Comparison of ENCODE assay signal across 19 mouse cellular contexts in genomic region chr6:39433701-39434100, GRCm38 (mm10). TPM values are rescaled to one million over a fixed set of nuclear protein-coding genes. Genes with fewer than 3 reads are reported as not detected.
"Had no signal": no experiment of that assay in that cellular context is flagged by ENCODE, and none has a peak within 500 bp of the region (broad histone marks: within the 10 kb centered on the region; RNA-seq: fewer than 3 reads in every experiment).

No protein-coding gene starts in this region.

- H3K27ac ChIP-seq: kidney, postnatal 0 days; limb, embryonic 15.5 days; macrophage; midbrain, embryonic 12.5 days; stomach, embryonic 15.5 days had no signal

- H3K27me3 ChIP-seq: limb, embryonic 15.5 days; megakaryocyte, embryonic 14.5 days; midbrain, embryonic 12.5 days; stomach, embryonic 15.5 days had no signal

- H3K9ac ChIP-seq: limb, embryonic 15.5 days; lung, embryonic 14.5 days; midbrain, embryonic 12.5 days; stomach, embryonic 15.5 days had no signal

- H3K9me3 ChIP-seq: limb, embryonic 15.5 days; megakaryocyte, embryonic 14.5 days; midbrain, embryonic 12.5 days; stomach, embryonic 15.5 days had no signal

- DNase-seq: kidney, adult 9 months; kidney, postnatal 36 days; layer of hippocampus, adult 9-11 months; layer of hippocampus, postnatal 36 days; lung, embryonic 14.5 days; lung, postnatal 14 days; right cerebral cortex, postnatal 4 days; thymus, adult 2 months; thymus, postnatal 25 days had no signal

- H3K4me3 ChIP-seq: limb, embryonic 15.5 days; megakaryocyte, embryonic 14.5 days; midbrain, embryonic 12.5 days; stomach, embryonic 15.5 days had no signal

- H3K4me2 ChIP-seq: limb, embryonic 15.5 days; lung, embryonic 14.5 days; midbrain, embryonic 12.5 days; stomach, embryonic 15.5 days had no signal

- H3K36me3 ChIP-seq: limb, embryonic 15.5 days; midbrain, embryonic 12.5 days; stomach, embryonic 15.5 days had no signal

- H3K4me1 ChIP-seq: limb, embryonic 15.5 days; stomach, embryonic 15.5 days had no signal

RNA-seq across cellular contexts. Expression of gene Rab19, which starts 52.7 kb away (rescaled TPM):
- total RNA-seq: layer of hippocampus, adult 18-20 months; layer of hippocampus, postnatal 36 days; left cerebral cortex, postnatal 25 days; midbrain, postnatal 0 days had no signal
- polyA plus RNA-seq: neural tube, embryonic 14.5 days had no signal
